Mouse (Mus musculus) kidney, adult 2 months (tissue): ENCODE results near the gene 4931414P19Rik.

Experiments
- CTCF ChIP-seq: fragments of 200-500 bp; conservative IDR thresholded peaks from 2 replicates; pipeline ENCODE4 v1.5.1; 2011; ENCODE audit warnings: low read depth, mild to moderate bottlenecking, control low read depth, low read length, moderate library complexity, mixed read lengths; ENCODE audit not compliant: insufficient read depth, insufficient read length
- POLR2A ChIP-seq: fragments of 200-500 bp; IDR thresholded peaks from one replicate; pipeline ENCODE4 v1.6.1; 2011; ENCODE audit warnings: low read depth, low read length, control low read depth

DNA sequence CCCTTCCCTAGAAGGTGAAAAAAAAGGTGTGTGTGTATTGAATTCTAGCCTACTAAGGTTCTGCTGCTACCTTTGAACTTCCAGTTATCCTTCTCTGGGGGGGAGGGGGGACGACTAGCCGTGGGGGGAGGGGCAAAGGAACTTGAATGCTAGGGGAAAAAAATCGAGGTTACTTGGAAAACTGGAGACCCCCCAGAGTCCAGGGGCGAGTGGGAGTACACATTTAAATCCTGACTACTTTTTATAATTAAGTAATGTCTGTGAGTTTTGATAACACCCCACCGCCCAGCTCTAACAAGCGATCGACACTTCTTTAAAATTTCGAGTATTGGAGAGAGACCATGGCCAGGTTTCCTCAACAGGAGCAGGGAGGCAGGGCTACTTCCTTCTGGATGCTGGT, 30.8 kb downstream of the 4931414P19Rik start:
- TF ChIP-seq POLR2A (no peak), CTCF (no peak)
